Mouse (Mus musculus) liver, adult 2 months (tissue): ENCODE data around the gene Sf3b4.

ENCODE experiments used
- CTCF ChIP-seq: fragments of 200-500 bp; IDR thresholded peaks from 2 replicates; pipeline ENCODE4 v1.5.1; 2011; ENCODE audit warnings: low read depth, low read length, control low read depth
- POLR2A ChIP-seq: fragments of 200-500 bp; IDR thresholded peaks from 2 replicates; pipeline ENCODE4 v1.6.1; 2011; ENCODE audit warnings: low read length, control low read depth; ENCODE audit not compliant: insufficient read depth; ENCODE audit errors: extremely low read depth

- TF ChIP-seq CTCF (no peak), POLR2A (no peak)
Observed at GRCm38 (mm10) chr3:96180727-96181477, 8.8 kb downstream of the Sf3b4 start, which contains the start of gene Sv2a.
